Mouse (Mus musculus) NIH3T3 (cell line): ENCODE data around the gene Krr1.
"Not testable (repeated sequence)": the region's sequence is repeated elsewhere in the genome, so short reads cannot be mapped to it uniquely, and the experiment has no call there.

Source experiments
- DNase-seq: peaks from one replicate; pipeline ENCODE4 v3.0.0-alpha.2; 2012; ENCODE audit warnings: low read depth

Krr1 gene

GRCm38 (mm10) chr10:111977584-111977983 lies 5.1 kb downstream of the Krr1 start:
- DNase-seq, result peak; percentile 87

- no peak for DNase-seq
These were observed 10.6 kb downstream of the Krr1 start for GRCm38 (mm10) chr10:111983070-111983469.

DNA sequence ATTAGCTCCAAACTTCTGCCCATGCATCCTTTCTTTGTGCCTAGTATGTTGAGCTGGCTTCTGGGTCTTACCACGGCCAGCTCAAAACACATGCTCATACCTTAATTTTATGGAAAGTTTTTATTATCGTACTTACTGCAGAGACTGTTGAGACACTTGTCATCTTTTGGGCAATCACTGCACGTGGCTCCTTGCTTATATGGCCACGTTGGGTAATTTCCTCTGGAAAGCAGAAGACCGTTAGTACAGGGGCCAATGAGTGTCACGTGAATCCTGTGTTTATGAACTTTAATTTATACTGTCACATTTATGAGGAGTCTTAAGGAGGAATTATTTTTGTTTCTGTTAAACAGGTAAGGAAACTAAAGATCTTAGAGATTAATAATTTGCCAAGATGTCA lies 14.0 kb downstream of the Krr1 start:
- DNase-seq, result no peak

DNA sequence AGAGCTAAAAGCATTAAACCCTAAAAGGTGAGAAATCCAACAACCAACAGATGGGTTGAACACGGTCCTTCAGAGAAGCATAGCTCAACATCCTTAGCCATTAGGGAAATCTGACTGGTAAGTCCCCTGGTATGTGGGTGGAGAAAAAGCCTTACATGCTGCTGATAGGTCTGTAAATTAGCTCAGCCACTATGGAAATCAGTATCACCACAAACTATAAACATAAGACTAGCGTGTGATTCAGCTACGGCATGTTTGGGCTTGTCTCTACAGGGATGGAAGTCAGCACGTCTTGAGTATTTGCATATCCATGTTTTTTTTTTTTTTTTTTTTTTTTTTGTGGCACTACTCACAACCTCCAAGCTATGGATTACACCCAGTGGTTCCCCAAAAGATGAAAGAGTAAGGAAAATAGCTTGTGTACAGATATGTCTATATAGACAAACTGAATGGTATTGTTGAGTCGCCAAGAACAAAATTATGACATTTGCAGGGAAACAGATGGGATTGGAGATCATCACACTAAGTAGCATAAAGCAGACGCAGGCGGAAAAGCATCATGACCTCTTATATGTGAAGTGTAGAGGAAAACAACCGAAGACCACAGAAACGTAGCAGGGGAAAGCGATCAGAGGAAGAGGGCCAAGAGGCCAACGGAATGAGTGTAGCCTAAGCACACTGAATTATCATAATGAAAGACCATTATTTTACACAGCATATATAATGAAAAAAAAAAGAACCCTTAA lies 23.5 kb downstream of the Krr1 start:
- DNase-seq, result no peak

DNA sequence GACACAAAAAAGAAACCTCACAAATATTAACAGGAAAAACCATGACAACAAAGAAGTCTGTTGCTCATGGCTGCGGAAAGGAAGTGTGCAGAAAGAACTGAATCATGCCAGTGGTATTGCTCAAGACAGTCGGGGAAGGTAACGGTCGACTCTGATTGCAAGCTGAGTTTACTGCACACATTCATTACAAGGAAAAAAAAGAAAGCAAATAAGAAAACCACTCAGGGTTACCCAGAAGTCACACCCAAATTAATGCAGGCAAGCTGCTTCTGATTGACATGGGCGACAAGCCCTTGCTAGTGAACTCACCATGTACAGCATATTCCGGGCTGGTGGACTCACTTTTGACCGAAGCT lies 24.1 kb downstream of the Krr1 start:
- peak; percentile 42 for DNase-seq

- peak; percentile 29 for DNase-seq
These were observed 24.5 kb downstream of the Krr1 start for GRCm38 (mm10) chr10:111996911-111997347.

- DNase-seq, result no peak
These were observed 25.2 kb downstream of the Krr1 start for GRCm38 (mm10) chr10:111997671-111998070.

GRCm38 (mm10) chr10:111999765-112000164 lies 27.3 kb downstream of the Krr1 start:
- no peak for DNase-seq

- DNase-seq, result peak; percentile 31
These were observed 28.1 kb downstream of the Krr1 start for GRCm38 (mm10) chr10:112000568-112000967.

GRCm38 (mm10) chr10:112001350-112001749 lies 28.9 kb downstream of the Krr1 start:
- DNase-seq, result no peak

GRCm38 (mm10) chr10:112001756-112002520 lies 29.5 kb downstream of the Krr1 start:
- no peak for DNase-seq

DNA sequence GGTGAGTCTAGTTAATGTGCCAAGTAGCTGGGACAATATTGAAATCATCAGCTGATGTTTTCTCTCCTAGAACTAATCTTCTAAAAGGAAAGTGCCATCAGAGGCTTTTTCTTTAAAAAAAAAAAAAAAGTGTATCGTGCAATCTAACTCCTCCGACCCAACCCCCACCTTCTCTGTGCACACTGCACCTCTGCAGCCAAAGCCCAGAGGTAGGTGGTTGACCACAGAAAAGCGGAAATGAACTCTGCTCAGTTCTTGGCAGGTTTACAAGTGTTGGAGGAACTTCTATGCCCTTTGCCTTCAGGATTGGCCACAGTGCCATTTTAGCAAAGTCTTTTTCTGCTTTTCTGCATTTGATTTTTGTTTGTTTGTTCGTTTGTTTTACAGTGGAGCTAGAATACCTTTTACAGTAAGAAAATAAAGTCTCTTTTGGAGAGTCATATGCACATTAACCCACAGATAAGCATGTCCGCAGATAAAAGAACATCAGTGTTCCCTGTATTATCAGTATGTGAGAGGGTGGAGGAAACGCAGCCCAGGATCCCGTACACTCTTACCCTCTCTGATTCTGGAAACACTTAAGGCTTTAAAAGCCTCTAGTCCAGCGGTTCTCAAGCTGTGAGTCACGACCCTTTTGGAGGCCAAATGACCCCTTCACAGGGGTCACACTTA lies 30.2 kb downstream of the Krr1 start, which contains the start of gene Glipr1:
TSS of gene Glipr1 (minus strand) at position 88 of the 672 bp plus-strand sequence.
- DNase-seq, result no peak

DNA sequence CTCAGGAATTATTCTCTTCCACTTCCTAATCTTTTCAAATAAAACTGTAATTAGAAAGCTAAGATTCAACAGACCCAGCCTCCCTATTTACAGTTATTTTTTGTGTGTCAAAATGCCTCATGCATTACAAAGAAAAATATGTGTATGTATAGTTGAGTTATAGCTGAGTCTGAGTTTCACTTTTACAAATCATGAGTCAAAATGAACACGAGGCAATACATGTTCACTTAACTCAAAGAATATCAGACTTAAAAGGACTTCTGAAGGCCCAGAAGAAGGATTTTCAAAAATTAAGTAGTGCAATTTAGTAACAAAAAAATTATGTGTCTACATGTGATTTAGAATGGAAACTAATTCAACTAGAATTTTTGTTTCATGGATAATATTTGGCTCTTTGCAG lies 37.0 kb downstream of the Krr1 start:
- not testable (repeated sequence) for DNase-seq

GRCm38 (mm10) chr10:112023585-112023984 lies 51.1 kb downstream of the Krr1 start:
- DNase-seq, result no peak

GRCm38 (mm10) chr10:112028689-112029088 lies 56.2 kb downstream of the Krr1 start:
- DNase-seq, result not testable (repeated sequence)
